Mouse (Mus musculus) hindbrain, embryonic 13.5 days (tissue): ENCODE results near the gene Tpmt. TPM values are rescaled to one million over a fixed set of nuclear protein-coding genes. Genes with fewer than 3 reads are reported as not detected.
A peak's percentile ranks its signal among the peaks of the same experiment; 100 is the strongest.

Source experiments
- ATAC-seq: fragments of 200-750 bp; cut with Nextera tagmentation; 2 replicates; pipeline ENCODE4 v1.8.0; 2017; ENCODE audit warnings: moderate TSS enrichment; ENCODE audit not compliant: low FRiP score
- H3K27ac ChIP-seq: fragments of 300-500 bp; sonication (generic); 2 replicates; pipeline ENCODE4 v1.5.1; 2015; ENCODE audit warnings: inconsistent platforms, mild to moderate bottlenecking, moderate library complexity
- H3K27me3 ChIP-seq: fragments of 300-500 bp; sonication (generic); 2 replicates; pipeline ENCODE4 v1.6.1; 2015; ENCODE audit warnings: mild to moderate bottlenecking, inconsistent platforms
- H3K36me3 ChIP-seq: fragments of 300-500 bp; sonication (generic); 2 replicates; pipeline ENCODE4 v1.6.1; 2015; ENCODE audit warnings: mild to moderate bottlenecking, inconsistent platforms
- H3K4me1 ChIP-seq: fragments of 300-500 bp; sonication (generic); replicated peaks from 2 replicates; pipeline ENCODE4 v1.6.1; 2015; ENCODE audit warnings: inconsistent platforms
- H3K4me2 ChIP-seq: fragments of 300-500 bp; sonication (generic); 2 replicates; pipeline ENCODE4 v1.6.1; 2015; ENCODE audit warnings: inconsistent platforms, mild to moderate bottlenecking, moderate library complexity
- H3K4me3 ChIP-seq: fragments of 300-500 bp; sonication (generic); 2 replicates; pipeline ENCODE4 v1.5.1; 2015; ENCODE audit warnings: mild to moderate bottlenecking, inconsistent platforms
- H3K9ac ChIP-seq: fragments of 300-500 bp; sonication (generic); 2 replicates; pipeline ENCODE4 v1.6.1; 2015; ENCODE audit warnings: mild to moderate bottlenecking, inconsistent platforms
- H3K9me3 ChIP-seq: fragments of 300-500 bp; sonication (generic); 2 replicates; pipeline ENCODE4 v1.6.1; 2016; ENCODE audit warnings: inconsistent platforms
- WGBS: fragments of 180-500 bp; shearing (Covaris S2); methylation state at CpG from one replicate; pipeline ENCODE4 v1.1.7; 2015; 5-methylcytosine and 5-hydroxymethylcytosine counted together
- polyA plus RNA-seq: library from polyadenylated mRNA; unstranded; fragments of >200 nt; fragmentation: Nextera tagmentation; extraction: Ambion mirVana; gene quantifications from 2 replicates; pipeline ENCODE4 v1.2.1, GENCODE M21; 2015

Tpmt gene
- 27.5 and 27.9 TPM in 2 replicates for polyA plus RNA-seq

GRCm38 (mm10) chr13:47044617-47044947 lies at the start of gene Tpmt:
Gene Tpmt (minus strand): TSS chr13:47044737.
- no peak for ATAC-seq
- no peaks in the 10 kb centered on the region for H3K9me3 ChIP-seq
- peaks cover 16% of the 10 kb centered on the region for H3K36me3 ChIP-seq
- H3K4me2 ChIP-seq = peak within 1 kb of the TSS; percentile 99
- H3K4me1 ChIP-seq = peaks cover 20% of the 10 kb centered on the region
- H3K27ac ChIP-seq = peak within 1 kb of the TSS; percentile 86
- H3K9ac ChIP-seq = peak within 1 kb of the TSS; percentile 90
- H3K27me3 ChIP-seq = no peaks in the 10 kb centered on the region
- WGBS = 16% methylated on average over 10 of the region's 10 CpGs
- H3K4me3 ChIP-seq = peak within 1 kb of the TSS; percentile 79

GRCm38 (mm10) chr13:47093791-47094190 lies 49.3 kb upstream of the Tpmt start:
- H3K27me3 ChIP-seq = no peaks in the 10 kb centered on the region
- H3K4me2 ChIP-seq = no peak overlapping the region
- H3K4me1 ChIP-seq = no peaks in the 10 kb centered on the region
- peaks cover 43% of the 10 kb centered on the region for H3K36me3 ChIP-seq
- H3K27ac ChIP-seq = no peak overlapping the region
- no peak for ATAC-seq
- H3K9me3 ChIP-seq = no peaks in the 10 kb centered on the region
- 95% methylated on average over 2 of the region's 2 CpGs for WGBS
- H3K4me3 ChIP-seq = no peak overlapping the region
- H3K9ac ChIP-seq = no peak overlapping the region

GRCm38 (mm10) chr13:47089271-47089670 lies 44.7 kb upstream of the Tpmt start:
- Histone ChIP-seq H3K27ac (no peak overlapping the region), H3K36me3 (peaks cover 36% of the 10 kb centered on the region), H3K9ac (no peak overlapping the region), H3K4me1 (no peaks in the 10 kb centered on the region), H3K9me3 (no peaks in the 10 kb centered on the region), H3K4me2 (no peak overlapping the region), H3K4me3 (no peak overlapping the region), H3K27me3 (no peaks in the 10 kb centered on the region)
- ATAC-seq = no peak
- whole genome bisulfite sequencing = 96% methylated on average over 2 of the region's 2 CpGs

- 98% methylated on average over 1 of the region's 1 CpGs for WGBS
- Histone ChIP-seq H3K4me2 (no peak overlapping the region), H3K9ac (no peak overlapping the region), H3K27me3 (no peaks in the 10 kb centered on the region), H3K27ac (no peak overlapping the region), H3K9me3 (no peaks in the 10 kb centered on the region), H3K4me3 (no peak overlapping the region), H3K4me1 (no peaks in the 10 kb centered on the region), H3K36me3 (peaks cover 29% of the 10 kb centered on the region)
- no peak for ATAC-seq
These were observed 43.9 kb upstream of the Tpmt start for GRCm38 (mm10) chr13:47088433-47088832.

GRCm38 (mm10) chr13:47080905-47081505 lies 36.5 kb upstream of the Tpmt start:
- Histone ChIP-seq H3K27ac (no peak overlapping the region), H3K9ac (no peak overlapping the region), H3K4me3 (no peak overlapping the region), H3K4me1 (no peaks in the 10 kb centered on the region), H3K36me3 (peaks cover 74% of the 10 kb centered on the region), H3K4me2 (no peak overlapping the region), H3K9me3 (no peaks in the 10 kb centered on the region), H3K27me3 (no peaks in the 10 kb centered on the region)
- no peak for ATAC-seq
- WGBS = 87% methylated on average over 4 of the region's 4 CpGs

- 79% methylated on average over 5 of the region's 5 CpGs for WGBS
- ATAC-seq = no peak
- H3K9me3 ChIP-seq = no peaks in the 10 kb centered on the region
- H3K9ac ChIP-seq = no peak overlapping the region
- no peaks in the 10 kb centered on the region for H3K4me1 ChIP-seq
- no peak overlapping the region for H3K27ac ChIP-seq
- H3K36me3 ChIP-seq = peaks cover 87% of the 10 kb centered on the region
- no peak overlapping the region for H3K4me2 ChIP-seq
- no peaks in the 10 kb centered on the region for H3K27me3 ChIP-seq
- no peak overlapping the region for H3K4me3 ChIP-seq
These were observed 34.3 kb upstream of the Tpmt start for GRCm38 (mm10) chr13:47078799-47079198.

GRCm38 (mm10) chr13:47077367-47077766 lies 32.8 kb upstream of the Tpmt start:
- Histone ChIP-seq H3K4me3 (no peak overlapping the region), H3K27ac (no peak overlapping the region), H3K36me3 (peaks cover 95% of the 10 kb centered on the region), H3K4me1 (no peaks in the 10 kb centered on the region), H3K9ac (no peak overlapping the region), H3K9me3 (no peaks in the 10 kb centered on the region), H3K27me3 (no peaks in the 10 kb centered on the region), H3K4me2 (no peak overlapping the region)
- ATAC-seq = no peak

GRCm38 (mm10) chr13:47076156-47076555 lies 31.6 kb upstream of the Tpmt start:
- Histone ChIP-seq H3K36me3 (peaks cover 95% of the 10 kb centered on the region), H3K4me1 (no peaks in the 10 kb centered on the region), H3K9me3 (no peaks in the 10 kb centered on the region), H3K4me2 (no peak overlapping the region), H3K27me3 (no peaks in the 10 kb centered on the region), H3K9ac (no peak overlapping the region), H3K27ac (no peak overlapping the region), H3K4me3 (no peak overlapping the region)
- 93% methylated on average over 5 of the region's 5 CpGs for WGBS
- ATAC-seq = no peak

- H3K4me1 ChIP-seq = no peaks in the 10 kb centered on the region
- H3K9me3 ChIP-seq = no peaks in the 10 kb centered on the region
- ATAC-seq = no peak
- H3K27me3 ChIP-seq = no peaks in the 10 kb centered on the region
- H3K4me3 ChIP-seq = no peak overlapping the region
- no peak overlapping the region for H3K9ac ChIP-seq
- H3K36me3 ChIP-seq = peaks cover 89% of the 10 kb centered on the region
- WGBS = 89% methylated on average over 5 of the region's 5 CpGs
- no peak overlapping the region for H3K4me2 ChIP-seq
- no peak overlapping the region for H3K27ac ChIP-seq
These were observed 27.9 kb upstream of the Tpmt start for GRCm38 (mm10) chr13:47072484-47072883.

GRCm38 (mm10) chr13:47071871-47072270 lies 27.3 kb upstream of the Tpmt start:
- no peak overlapping the region for H3K27ac ChIP-seq
- WGBS = 94% methylated on average over 13 of the region's 13 CpGs

GRCm38 (mm10) chr13:47070329-47071080 lies 26.0 kb upstream of the Tpmt start:
- H3K36me3 ChIP-seq = peaks cover 92% of the 10 kb centered on the region
- no peak overlapping the region for H3K4me3 ChIP-seq
- no peak for ATAC-seq
- H3K27me3 ChIP-seq = no peaks in the 10 kb centered on the region
- no peak overlapping the region for H3K4me2 ChIP-seq
- H3K4me1 ChIP-seq = no peaks in the 10 kb centered on the region
- no peak overlapping the region for H3K27ac ChIP-seq
- H3K9ac ChIP-seq = no peak overlapping the region
- 86% methylated on average over 15 of the region's 15 CpGs for WGBS
- no peaks in the 10 kb centered on the region for H3K9me3 ChIP-seq

More at GRCm38 (mm10) chr13:47071871-47072270, 27.3 kb upstream of the Tpmt start:
- Histone ChIP-seq H3K9me3 (no peaks in the 10 kb centered on the region), H3K36me3 (peaks cover 90% of the 10 kb centered on the region), H3K9ac (no peak overlapping the region), H3K4me1 (no peaks in the 10 kb centered on the region), H3K27me3 (no peaks in the 10 kb centered on the region), H3K4me2 (no peak overlapping the region), H3K4me3 (no peak overlapping the region)
- ATAC-seq = no peak

GRCm38 (mm10) chr13:47067001-47067400 lies 22.5 kb upstream of the Tpmt start:
- Histone ChIP-seq H3K4me2 (no peak overlapping the region), H3K27ac (no peak overlapping the region), H3K4me1 (no peaks in the 10 kb centered on the region), H3K27me3 (no peaks in the 10 kb centered on the region), H3K9ac (no peak overlapping the region), H3K4me3 (no peak overlapping the region), H3K36me3 (peaks cover 89% of the 10 kb centered on the region), H3K9me3 (no peaks in the 10 kb centered on the region)
- WGBS = 94% methylated on average over 6 of the region's 6 CpGs
- no peak for ATAC-seq

GRCm38 (mm10) chr13:47066516-47066915 lies 22.0 kb upstream of the Tpmt start:
- WGBS = 97% methylated on average over 10 of the region's 10 CpGs
- no peaks in the 10 kb centered on the region for H3K4me1 ChIP-seq
- H3K4me2 ChIP-seq = no peak overlapping the region
- H3K27me3 ChIP-seq = no peaks in the 10 kb centered on the region
- peaks cover 84% of the 10 kb centered on the region for H3K36me3 ChIP-seq
- H3K27ac ChIP-seq = no peak overlapping the region
- no peaks in the 10 kb centered on the region for H3K9me3 ChIP-seq
- H3K9ac ChIP-seq = no peak overlapping the region
- no peak overlapping the region for H3K4me3 ChIP-seq
- ATAC-seq = no peak
